Mouse (Mus musculus) ES-Bruce4 (cell line): ENCODE measurements at regions not wholly inside any gene's neighbourhood (a gene's known extent, or its start where the extent isn't known, plus 50 kb on each side); places are given as distances from the start of the nearest gene placed in this dataset.

ENCODE experiments used
- CTCF ChIP-seq: IDR thresholded peaks from one replicate; pipeline ENCODE4 v1.8.1; 2011; ENCODE audit warnings: low read depth, low read length
- EP300 ChIP-seq: IDR thresholded peaks from 2 replicates; pipeline ENCODE4 v1.6.1; 2011; ENCODE audit warnings: low read depth, low read length; ENCODE audit not compliant: insufficient read depth
- POLR2A ChIP-seq: IDR thresholded peaks from one replicate; pipeline ENCODE4 v1.8.1; 2011; ENCODE audit warnings: low read length; ENCODE audit not compliant: insufficient read depth

GRCm38 (mm10) chr15:33896076-33896475 is 461.6 kb downstream of the 9430069I07Rik start:
- no peak for TF ChIP-seq CTCF
- TF ChIP-seq EP300, result no peak
- TF ChIP-seq POLR2A, result no peak
